Mouse (Mus musculus) cerebellum, adult 9-10 months (tissue): ENCODE measurements around the gene Cacna1s.

Experiments used
- DNase-seq: peaks from one replicate; pipeline ENCODE4 v3.0.0; 2022

The Cacna1s gene

DNA sequence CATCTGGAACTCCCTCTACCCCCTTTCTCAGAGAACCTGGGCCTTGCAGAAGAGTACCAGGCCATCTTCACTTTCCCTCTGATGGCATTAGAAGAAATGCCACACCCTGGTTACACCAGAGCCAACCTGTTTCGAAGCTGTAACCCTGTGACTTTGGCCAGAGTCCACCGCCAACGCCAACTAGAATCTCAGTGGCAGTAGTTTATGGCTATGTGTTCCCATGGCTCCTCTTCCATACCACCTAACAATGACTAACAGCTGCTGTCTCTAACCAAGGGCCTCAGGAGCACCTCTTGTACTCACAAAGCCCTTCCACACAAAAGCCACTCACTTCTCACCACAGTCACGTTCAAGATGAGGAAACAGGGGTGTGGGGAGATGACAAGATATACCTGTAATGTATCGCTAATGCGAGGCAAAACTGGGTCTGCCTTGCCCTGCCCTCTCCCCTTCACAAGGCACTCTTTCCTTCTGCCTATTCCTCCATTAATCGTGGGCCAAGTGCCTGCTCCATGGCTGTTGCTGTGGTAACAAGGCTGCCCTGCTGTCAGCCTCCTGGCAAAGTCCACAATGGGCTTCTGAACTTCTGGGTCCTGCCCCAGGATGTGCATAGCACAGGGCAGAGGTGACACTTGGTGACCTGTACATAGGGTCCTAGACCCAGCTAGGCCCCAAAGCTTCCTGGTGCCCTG, 67.2 kb downstream of the Cacna1s start:
- no peak for DNase-seq

DNA sequence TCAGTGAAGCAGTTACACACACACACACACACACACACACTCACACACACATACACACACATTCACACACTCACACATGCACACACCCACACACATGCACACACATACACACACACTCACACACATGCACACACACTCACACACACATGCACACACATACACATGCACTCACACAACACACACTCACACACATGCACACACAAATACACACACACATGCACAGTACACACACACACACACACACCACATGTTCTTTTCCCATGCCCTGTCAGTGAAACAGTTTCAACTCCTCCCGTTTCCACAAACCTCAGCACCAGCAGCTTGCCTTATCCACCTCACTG, 67.7 kb downstream of the Cacna1s start:
- no peak for DNase-seq

DNA sequence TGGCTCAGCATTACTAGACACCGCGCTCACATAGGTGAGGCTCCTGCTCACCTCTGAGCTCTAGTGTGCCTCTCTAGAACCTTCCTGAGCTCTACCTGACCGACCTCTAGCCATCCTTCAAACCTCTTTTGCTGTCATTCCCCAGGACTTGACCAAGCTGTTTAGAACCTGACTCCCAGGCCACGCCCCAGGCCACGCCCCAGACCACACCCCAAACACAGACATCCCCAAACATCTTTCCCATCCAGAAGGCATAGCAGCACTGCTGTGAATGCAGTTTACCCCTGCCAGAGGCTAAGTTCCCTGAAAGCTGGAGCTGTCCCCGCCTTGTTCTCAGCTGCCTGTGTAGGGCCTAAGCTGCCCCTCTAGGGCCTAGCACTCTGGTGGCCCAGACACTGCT, 68.2 kb downstream of the Cacna1s start:
- no peak for DNase-seq

DNA sequence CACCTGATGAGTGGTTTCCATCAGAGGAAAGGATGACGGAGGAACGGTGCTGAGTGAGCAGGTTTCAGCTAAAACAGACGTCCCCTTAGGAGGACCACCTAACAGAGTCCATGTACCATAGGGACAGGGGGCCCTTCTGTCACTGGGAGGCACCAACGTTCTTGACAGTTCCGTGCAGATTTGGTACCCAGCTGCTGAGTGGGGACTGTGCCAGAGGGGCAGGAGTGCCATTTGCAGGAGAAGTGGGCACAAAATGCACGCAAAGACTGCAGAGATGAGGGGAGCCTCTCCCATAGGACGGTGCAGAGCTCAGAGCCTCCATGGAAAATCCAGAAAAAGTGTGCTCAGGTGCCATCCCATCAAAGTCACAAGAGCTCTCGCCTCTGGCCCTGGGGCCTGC, 69.5 kb downstream of the Cacna1s start:
- no peak for DNase-seq

DNA sequence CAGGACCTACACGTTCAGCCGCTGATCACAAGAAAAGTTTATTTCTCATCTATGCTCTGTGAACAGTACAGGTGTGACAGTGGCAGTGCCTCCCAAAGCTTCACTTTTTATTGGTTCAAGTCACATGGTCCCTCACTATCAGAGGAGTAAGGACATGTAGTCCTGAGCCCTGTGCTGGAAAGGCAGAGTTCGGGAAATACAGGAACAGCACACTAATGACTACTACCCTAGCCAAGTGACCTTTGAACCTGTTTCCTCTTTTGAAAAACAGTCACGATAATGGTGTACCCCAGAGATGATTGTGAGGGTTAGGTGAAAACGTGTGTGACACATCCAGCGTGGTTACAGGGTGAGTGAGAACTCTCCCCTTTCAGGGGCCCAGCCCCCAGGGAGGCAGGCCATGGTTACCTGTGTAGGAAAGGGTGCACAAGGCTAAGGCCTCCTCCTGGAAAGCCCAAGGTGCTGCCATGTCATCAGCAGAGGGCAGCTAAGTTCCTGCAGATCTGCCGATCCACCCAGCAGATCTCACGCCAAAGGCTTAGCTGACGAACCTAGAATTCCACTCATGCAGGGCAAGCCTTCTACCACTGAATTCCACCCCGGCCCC, 73.7 kb downstream of the Cacna1s start:
- no peak for DNase-seq

DNA sequence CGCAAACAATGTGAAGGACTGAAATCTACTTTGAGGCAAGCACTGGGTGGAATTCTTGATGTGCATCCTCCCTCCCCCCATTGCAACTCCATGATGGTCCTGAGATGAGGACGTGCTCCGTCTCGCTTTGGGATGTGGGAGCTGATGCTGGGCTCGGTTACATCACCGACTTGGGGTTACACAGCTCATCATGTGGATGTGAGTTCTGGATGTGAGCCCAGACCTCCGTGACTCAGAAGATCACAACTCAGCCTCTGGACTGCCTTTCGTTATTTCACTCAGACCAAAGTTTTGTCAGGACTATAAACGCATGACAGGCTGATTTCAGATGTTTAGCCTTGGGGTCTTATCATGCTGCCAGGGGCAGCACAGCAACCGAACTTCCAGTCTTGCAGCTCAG, 74.3 kb downstream of the Cacna1s start:
- DNase-seq: no peak

DNA sequence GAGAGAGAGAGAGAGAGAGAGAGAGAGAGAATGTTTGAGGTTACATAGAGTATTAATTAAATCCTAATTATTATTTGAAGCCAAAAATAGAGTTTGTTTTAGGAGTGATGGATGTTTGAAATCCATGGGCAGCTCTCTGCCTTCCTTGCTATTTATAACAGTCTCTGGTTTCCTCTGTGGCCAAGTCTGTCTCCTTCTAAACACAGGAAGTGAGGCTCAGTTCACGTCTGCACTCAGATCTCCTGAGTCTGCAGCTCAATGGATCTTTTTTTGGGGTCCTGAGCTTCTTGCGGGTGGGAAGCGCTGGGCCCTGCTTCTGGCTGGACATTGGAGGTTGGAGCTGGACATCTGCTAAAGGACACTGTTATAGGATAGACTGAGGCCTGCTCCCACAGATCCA, 75.3 kb downstream of the Cacna1s start:
- DNase-seq: no peak

DNA sequence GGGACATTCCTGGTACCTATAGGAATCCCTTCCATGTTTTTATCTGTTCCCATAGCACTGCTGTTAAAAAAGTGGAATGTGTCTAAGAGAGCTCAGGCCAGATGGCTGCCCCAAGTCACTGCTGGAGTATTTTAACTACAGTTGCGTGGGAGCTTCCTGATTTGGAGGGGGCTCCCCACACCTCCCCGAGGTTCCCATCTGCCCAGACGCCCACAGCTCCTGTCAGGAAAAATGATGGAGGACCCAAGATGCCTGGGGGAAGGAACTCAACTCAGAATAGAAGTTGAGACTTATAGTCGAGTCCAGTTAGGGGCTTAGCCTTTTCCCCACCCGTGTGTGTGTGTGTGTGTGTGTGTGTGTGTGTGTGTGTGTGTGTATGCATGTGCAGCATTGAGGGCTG, 75.9 kb downstream of the Cacna1s start:
- DNase-seq: no peak

DNA sequence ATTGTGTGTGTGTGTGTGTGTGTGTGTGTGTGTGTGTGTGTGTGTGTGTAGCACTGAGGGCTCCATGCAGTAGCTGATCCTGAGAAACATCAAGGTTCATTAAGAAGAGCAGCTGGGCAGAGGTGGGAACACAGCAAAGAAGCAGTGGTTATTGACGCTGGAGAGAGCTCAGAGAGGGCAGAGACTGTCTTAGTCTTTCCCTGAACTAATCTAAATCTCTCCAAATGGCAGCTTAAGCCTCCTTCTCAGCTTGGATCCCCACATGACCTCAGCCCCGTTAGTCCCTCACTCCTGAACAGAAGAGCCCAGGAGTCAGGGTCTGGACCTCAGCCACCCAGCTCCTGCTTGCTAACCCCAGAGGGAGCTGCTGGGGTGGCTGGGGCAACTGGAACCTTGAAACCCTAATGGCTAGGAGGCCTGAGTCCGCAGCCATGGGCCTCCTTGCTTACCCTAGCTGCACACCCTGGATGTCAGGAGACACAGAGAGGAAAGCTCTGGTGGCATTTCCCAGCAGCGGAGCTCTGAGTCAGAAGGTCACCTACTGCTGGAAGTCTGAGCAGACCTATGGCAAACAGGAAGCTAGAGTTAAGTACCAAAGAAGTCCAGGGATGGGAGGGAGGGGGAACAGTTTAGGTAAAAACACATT, 76.5 kb downstream of the Cacna1s start:
- DNase-seq: no peak

DNA sequence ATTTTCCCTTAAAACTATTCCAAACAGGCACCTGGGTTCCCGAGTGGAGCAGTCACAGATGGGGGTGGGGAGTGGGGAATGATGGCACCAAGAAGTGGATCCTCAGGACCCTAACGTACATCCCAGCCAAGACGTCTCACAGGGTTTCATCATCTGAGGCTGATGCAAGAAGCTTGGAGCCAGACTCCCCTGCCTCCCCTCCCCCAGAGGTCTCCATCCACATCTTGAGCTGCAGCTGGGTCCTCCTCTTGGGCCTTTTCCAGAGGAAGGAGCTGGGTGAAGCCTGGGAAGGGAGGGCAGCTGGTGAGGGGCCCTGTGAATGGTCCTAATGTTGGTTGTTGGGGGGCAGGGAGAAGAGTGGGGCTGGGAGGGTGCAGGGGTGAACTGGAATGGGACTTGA, 77.6 kb downstream of the Cacna1s start:
- peak; percentile 30 for DNase-seq

DNA sequence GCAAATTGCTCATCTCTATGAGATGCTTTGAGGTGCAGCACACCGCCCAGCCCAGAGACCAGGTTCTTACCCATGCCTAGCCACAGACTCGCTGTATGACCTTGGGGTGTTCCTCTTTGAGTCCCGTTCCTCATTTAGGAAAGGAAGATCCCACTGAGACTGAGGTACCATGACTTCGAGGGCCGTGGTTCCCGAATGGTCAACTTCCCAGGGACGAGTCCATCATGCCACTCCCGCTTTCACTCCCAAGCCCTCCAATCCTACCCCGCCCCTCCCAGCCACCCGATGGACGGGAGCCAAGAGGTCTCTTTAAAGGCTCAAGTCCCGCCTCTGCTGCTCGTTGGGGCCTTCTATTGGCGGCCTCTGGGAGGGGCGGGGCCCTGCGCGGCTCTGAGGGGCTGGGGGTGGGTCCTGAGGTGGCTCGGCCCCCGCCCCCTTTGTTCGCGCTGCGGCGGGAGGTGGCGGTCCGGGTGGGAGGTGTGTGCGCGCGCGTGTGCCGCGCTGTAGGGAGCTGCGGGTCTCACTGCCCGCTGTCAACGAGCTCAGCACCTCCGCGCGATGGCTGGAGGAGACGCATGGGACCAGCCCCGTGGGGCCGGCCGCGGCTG, 78.5 kb downstream of the Cacna1s start, which contains the start of gene Kif21b:
Kif21b (plus strand) TSS at position 439 of the 608 bp plus-strand sequence.
- peak; percentile 88 for DNase-seq

DNA sequence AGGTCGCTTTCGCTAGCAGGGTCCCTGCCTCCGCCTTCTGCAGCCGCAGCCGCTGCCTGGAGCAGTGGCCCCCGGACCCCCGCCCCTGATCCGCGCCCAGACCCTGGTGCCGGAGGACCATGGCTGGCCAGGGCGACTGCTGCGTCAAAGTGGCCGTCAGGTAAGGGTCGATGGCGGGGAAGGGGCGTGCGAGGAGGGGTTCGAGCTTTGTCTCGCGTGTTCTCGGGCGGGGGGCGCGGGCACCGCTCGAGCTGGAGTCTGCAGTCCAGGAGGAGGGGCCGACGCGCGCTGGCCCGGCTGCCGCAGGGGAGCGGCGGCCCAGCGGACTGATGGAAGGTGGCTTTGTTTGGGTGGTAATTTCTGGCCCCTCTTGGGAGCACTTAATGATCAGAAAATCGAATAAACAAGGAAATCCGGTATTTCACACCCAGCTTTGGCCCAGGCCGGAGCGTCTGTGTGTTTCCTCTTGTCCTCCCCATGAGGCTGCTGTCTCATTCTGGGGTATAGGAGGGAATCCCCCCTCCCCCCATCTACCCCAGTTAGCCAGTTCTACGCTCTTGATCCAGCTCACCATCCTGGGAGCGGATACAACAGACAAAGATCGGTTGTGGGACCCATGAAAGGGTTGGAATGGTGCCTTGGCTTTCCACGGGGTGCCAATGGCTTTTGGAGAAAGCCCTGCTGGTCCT, 79.2 kb downstream of the Cacna1s start:
- DNase-seq: peak; percentile 59

DNA sequence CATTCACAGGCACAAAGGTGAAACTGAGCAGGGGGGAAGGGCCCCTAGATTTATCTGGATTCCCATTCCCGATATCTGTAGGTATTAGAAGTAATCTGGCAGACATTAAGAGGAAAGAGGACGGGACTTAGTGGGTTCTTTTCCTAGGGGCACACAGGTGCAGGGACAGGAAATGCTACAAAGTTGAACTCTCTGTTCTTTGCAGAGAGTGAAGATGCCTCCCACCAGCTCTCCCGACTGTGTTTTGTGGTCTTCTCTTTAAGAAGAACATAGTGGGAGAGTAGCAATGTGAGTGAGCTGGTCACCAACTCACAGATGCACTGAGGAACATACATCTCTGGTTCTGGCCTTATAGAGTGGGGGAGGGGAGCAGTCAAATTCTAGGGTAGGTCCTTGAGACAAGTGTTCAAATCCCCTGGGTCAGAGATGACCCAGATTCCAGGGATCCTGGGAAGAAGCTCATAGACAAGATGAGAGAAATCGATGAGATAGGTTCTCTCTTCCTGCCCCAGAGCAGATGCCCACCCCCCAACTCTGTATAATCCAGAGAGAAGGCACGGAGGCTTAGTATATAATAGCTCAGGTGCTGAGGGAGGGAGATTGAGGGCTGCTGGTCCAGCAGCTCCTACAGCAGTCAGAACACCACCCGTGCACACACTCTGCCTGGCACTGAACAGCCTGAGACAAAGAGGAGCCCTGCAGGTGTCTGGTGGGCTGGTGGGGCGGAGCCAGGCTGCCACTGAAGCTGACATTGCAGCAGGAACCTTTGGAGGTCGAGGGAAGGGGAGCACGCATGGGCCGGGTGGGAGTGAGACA, 80.0 kb downstream of the Cacna1s start:
- DNase-seq: peak; percentile 39

DNA sequence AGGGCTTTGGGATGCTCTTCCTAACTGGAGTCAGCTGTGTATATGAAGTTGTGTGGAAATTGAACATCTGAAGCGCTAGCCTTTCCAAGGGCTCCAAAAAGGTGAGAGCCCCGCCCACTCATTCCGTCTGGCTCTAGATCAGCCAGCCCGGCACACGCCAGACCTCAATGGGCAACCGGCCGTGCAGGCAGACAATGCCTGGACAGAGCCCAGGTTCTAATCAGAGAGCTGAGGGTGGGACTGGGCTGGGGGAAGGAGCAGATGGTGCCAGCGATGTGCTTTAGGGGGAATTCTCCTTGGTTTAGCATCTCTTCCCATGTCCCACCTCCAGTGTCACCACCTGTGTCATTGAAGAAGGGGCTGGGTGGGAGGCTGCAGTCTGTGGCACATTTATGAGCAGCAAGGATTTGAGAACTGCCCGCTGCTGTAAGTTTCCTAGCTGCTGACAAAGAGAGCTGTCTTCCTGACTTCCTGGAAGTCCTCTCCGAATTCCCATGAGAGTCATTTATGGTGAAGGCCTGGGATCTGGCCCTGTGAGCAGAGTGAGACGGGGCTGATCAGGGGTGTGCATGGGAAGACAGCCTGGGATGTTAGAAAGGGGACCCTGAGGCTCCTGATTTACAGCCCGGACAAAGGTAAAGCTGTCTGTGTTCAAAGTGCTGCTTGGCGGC, 81.2 kb downstream of the Cacna1s start:
- peak; percentile 61 for DNase-seq

DNA sequence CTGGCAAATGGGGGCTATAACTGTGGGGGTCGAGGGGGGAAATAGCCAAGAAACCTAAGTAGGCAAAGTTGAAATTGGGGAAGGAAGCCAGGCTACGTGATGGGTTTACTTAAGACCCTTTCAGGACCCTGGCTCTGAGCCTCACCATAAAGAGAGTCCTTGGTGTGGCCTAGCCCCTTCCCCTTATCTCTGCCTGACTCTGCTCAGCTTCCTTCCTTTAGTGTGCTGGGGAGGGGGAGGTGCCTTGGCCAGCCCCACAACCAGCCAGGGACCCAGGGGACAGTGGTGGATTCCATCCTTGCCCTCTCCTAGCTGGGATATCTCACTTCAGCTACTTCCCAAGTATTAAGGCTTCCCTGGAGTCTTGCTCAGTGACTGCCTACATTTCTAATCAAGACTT, 82.0 kb downstream of the Cacna1s start:
- DNase-seq: no peak

DNA sequence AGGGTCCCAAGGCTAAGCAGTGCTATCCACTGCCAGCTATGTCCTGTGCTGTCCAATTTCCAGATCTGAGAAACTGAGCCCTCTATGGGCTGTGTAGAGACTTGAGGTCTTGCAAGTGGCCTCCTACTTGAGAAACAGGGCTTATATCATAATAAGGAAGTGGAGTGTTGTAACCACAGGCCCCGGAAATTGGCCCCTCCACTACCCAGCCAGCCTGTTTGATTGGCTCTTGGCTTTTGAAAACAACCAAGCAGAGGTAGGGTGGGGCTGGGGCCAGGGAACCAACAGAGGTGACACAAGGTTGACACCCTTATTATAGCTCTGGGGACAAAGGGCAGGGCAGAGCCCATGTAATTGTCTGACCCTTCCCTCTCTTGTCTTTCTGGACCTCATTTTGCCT, 82.5 kb downstream of the Cacna1s start:
- DNase-seq: no peak

DNA sequence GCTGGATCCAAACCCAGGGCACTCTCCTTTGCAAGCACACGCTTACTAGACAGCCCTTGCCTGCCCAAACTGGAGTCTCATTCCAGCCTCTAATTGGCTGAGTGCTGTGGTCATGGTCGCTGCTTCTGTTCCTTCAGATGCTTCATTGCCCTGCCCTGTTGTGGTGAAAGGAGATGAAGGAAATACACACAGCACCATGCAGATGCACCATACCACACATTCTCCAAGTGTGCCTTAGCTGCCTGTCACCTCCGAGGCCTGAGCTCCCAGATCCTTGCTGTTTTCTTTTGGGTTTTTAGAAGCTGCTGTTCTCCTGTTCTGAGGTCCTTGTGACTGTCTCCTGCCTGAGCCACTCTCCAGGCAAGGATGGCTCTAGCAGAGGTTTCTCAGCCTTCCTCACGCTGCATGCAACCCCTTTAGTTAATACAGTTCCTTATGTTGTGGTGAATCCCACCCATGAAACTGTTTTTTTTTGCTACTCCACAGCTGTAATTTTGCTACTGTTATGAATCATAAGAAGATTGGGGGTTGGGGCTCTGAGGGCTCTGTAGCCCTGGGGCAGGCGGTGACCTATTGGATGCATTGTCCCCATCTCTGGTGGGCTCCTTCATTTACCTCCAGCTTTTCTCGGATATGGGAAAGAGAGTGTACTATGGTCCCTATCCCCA, 83.4 kb downstream of the Cacna1s start:
- no peak for DNase-seq

DNA sequence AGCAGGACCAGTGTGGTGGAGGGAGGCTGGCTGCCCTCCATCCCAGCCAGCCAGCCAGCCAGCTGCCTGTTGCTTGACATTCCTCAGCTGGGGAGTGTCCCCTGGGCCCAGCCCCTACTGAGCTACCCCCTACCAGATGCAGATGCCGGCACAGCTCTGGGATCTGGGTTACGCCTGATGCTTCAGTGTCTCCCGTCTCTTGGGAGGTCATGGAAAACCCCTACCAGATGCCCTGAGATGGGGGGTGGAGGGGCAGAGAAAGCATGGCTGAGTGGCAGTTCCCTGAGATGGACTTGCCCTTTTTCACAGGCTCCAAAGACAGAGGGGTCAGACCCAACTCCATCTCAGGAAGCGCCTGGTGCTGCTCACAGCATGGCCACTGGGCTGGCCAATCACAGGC, 84.0 kb downstream of the Cacna1s start:
- peak; percentile 18 for DNase-seq

DNA sequence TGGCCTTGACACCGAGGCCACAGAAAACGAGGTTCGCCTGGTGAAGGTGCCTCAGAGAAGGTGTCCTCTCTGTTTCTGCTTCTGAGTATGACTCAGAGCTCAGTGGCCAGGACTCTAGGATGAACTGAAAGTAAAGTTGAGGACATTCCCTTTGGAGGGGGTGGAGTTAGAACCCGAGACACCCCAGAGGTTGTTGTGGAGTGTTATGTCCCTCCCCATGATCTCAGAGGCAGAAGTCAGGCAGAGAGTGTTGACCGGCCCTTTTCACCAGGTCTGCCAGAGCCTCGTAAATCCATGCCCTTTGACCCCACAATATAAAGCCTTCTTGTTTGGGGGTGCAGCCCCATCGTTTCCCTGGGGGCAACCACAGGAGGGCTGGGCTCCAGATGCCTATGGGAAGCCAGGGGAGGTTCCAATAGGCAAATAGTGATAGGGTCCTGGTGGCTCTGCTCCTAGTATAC, 84.6 kb downstream of the Cacna1s start:
- no peak for DNase-seq

DNA sequence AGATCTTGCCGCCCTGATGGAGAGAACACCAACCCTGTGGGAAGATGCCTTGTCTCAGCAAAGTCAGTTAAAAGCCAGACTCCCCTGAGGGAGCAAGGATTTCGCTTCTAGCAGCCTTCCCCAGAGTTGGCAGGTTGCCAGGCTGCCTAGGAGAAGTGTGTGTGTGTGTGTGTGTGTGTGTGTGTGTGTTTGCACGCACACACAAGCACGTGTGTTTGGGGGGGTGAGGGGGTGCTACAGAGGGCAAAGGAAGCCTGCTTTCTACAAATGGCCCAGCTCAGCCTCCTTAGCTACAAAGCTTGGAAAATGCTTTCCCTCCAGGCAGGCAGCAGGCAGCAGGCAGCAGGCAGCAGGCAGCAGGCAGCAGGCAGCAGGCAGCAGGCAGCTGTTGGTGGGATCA, 85.0 kb downstream of the Cacna1s start:
- peak; percentile 36 for DNase-seq

DNA sequence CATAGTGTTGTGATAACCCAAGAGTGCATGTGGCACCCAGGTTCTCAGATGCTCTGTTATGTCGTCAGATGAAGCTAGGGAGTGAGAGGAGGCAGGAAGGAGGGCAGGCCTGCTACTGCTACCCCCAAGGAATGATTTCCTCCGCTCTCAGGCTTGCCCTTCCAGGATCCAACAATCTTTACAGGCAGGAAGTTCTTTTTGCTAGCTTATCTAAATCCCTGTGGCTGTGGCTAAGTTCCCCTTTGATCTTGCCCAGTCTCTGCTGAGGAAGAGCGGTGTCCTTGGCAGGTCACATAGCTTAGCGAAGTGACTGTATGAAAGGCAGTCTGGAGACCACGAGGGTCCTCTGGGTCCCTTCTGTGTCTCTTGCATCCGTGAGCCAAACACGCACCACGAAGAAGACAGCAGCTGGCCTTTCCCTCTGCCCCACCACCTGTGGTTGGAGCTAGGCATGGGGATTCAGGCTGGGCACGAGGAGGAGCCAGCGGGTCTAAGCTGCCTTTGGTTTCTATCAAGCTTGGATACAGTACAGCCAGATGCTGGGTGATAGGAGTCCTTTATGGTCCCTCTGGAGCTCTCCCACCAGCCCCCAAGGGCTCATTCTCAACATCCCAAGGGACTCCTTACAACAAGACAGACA, 85.8 kb downstream of the Cacna1s start:
- DNase-seq: peak; percentile 38
